In genomic region chr11:114795848-114796322, GRCm38 (mm10) we compare ENCODE assay signal across 9 mouse cellular contexts. TPM values are rescaled to one million over a fixed set of nuclear protein-coding genes. Genes with fewer than 3 reads are reported as not detected.
A peak's percentile ranks its signal among the peaks of the same experiment; 100 is the strongest.
DNase-seq lines count a peak whose midpoint lies in the region; ATAC-seq and TF ChIP-seq lines count a peak whose summit lies in the region.
"Had no signal": no experiment of that assay in that cellular context is flagged by ENCODE, and none has a peak within 500 bp of the region (broad histone marks: within the 10 kb centered on the region; RNA-seq: fewer than 3 reads in every experiment).

Gene Btbd17 (minus strand): TSS chr11:114795945.

- no peak for TF ChIP-seq CTCF in spleen, adult 2 months (IDR thresholded peaks at IDR 0.05; ENCODE audit: extremely low read depth, insufficient read depth, insufficient read length, insufficient replicate concordance)

- DNase-seq in spleen, adult 2 months (ENCODE audit: low read depth in 1 of 2, low spot score in 2 of 2): no peak
- no peak for DNase-seq in spleen, postnatal 10 days (ENCODE audit: low spot score in 2 of 2)
- peak; percentile 47 for DNase-seq in layer of hippocampus, adult 18-20 months (ENCODE audit: low spot score in 2 of 2)
- peak; percentile 97 for DNase-seq in midbrain, embryonic 11.5 days (ENCODE audit: low spot score, missing footprints)
- DNase-seq in adrenal gland, postnatal 4 days (ENCODE audit: low spot score in 2 of 2): no peak
- no peak for DNase-seq in adrenal gland, adult (ENCODE audit: inconsistent age in 2 of 2, low spot score in 1 of 2)

- H3K4me2 ChIP-seq in embryonic facial prominence, embryonic 13.5 days: peak within 1 kb of the TSS; percentile 73
- H3K4me2 ChIP-seq in midbrain, embryonic 11.5 days: peak within 1 kb of the TSS; percentile 84

- H3K4me3 ChIP-seq in spleen, adult 2 months (ENCODE audit: extremely low read depth, insufficient read depth, insufficient read length): peak within 1 kb of the TSS; percentile 51; the same call in 1 of the 2 replicates
- peak within 1 kb of the TSS; percentile 42 for H3K4me3 ChIP-seq in embryonic facial prominence, embryonic 13.5 days
- peak within 1 kb of the TSS; percentile 32 for H3K4me3 ChIP-seq in midbrain, embryonic 11.5 days (ENCODE audit: low read depth, low read length)

- 41% methylated on average over 4 of the region's 4 CpGs for WGBS in spleen, adult 2 months
- 8% methylated on average over 4 of the region's 4 CpGs for WGBS in embryonic facial prominence, embryonic 13.5 days
- WGBS in midbrain, embryonic 11.5 days: 0% methylated on average over 4 of the region's 4 CpGs

- H3K9me3 ChIP-seq in embryonic facial prominence, embryonic 13.5 days: no peaks in the 10 kb centered on the region
- no peaks in the 10 kb centered on the region for H3K9me3 ChIP-seq in midbrain, embryonic 11.5 days (ENCODE audit: control insufficient read depth, low read length)

- H3K4me1 ChIP-seq in spleen, adult 2 months (ENCODE audit: control insufficient read depth, insufficient read depth, insufficient read length): peaks cover 11% of the 10 kb centered on the region
- peaks cover 27% of the 10 kb centered on the region for H3K4me1 ChIP-seq in embryonic facial prominence, embryonic 13.5 days
- peaks cover 58% of the 10 kb centered on the region for H3K4me1 ChIP-seq in midbrain, embryonic 11.5 days (ENCODE audit: control insufficient read depth, insufficient read depth, low read length)

- no peak for ATAC-seq in embryonic facial prominence, embryonic 13.5 days (ENCODE audit: insufficient number of reproducible peaks, insufficient read depth, low FRiP score, low TSS enrichment, low read depth)
- ATAC-seq in midbrain, embryonic 11.5 days (ENCODE audit: low FRiP score): peak; percentile 92
- no peak for ATAC-seq in erythroblast, adult 5-6 weeks (replicated peaks; ENCODE audit: low FRiP score, poor library complexity, severe bottlenecking)

- peak within 1 kb of the TSS; percentile 47 for H3K9ac ChIP-seq in embryonic facial prominence, embryonic 13.5 days
- peak within 1 kb of the TSS; percentile 82 for H3K9ac ChIP-seq in midbrain, embryonic 11.5 days (ENCODE audit: low read length)

- H3K27me3 ChIP-seq in spleen, adult 2 months (ENCODE audit: control insufficient read depth, insufficient read depth, low read length): peaks cover 6% of the 10 kb centered on the region
- H3K27me3 ChIP-seq in embryonic facial prominence, embryonic 13.5 days: peaks cover 46% of the 10 kb centered on the region
- H3K27me3 ChIP-seq in midbrain, embryonic 11.5 days (ENCODE audit: control insufficient read depth, insufficient read depth, low read length): peaks cover 20% of the 10 kb centered on the region

- TF ChIP-seq POLR2A in spleen, adult 2 months (IDR thresholded peaks at IDR 0.05; ENCODE audit: low read depth, low read length): no peak

- no peak within 1 kb of the TSS for H3K27ac ChIP-seq in spleen, adult 2 months (ENCODE audit: insufficient read depth, low read length)
- no peak within 1 kb of the TSS for H3K27ac ChIP-seq in embryonic facial prominence, embryonic 13.5 days
- peak within 1 kb of the TSS; percentile 100 for H3K27ac ChIP-seq in midbrain, embryonic 11.5 days (ENCODE audit: low read depth, low read length)

- no peaks in the 10 kb centered on the region for H3K36me3 ChIP-seq in spleen, adult 2 months (ENCODE audit: control insufficient read depth, insufficient read depth, low read length)
- H3K36me3 ChIP-seq in embryonic facial prominence, embryonic 13.5 days: no peaks in the 10 kb centered on the region
- H3K36me3 ChIP-seq in midbrain, embryonic 11.5 days (ENCODE audit: control insufficient read depth, insufficient read depth, low read length): 0 out of 2 replicates have a peak, but pooled peaks cover 3% of the 10 kb centered on the region

RNA-seq across cellular contexts. Expression of gene Btbd17, which starts in this region (rescaled TPM):
- 0.14 and 0.18 TPM in 2 replicates for polyA plus RNA-seq in spleen, adult 2 months (2012; rRNA removed)
- polyA plus RNA-seq in embryonic facial prominence, embryonic 13.5 days (2015; fragmentation: Nextera tagmentation; extraction: Ambion mirVana): 1.1 and 1.6 TPM in 2 replicates
- total RNA-seq in layer of hippocampus, adult 18-20 months (2021): 10 to 100 TPM; 18.7 to 23.2 TPM
- 65.3 and 70.2 TPM in 2 replicates for polyA plus RNA-seq in midbrain, embryonic 11.5 days (2014; fragmentation: Nextera tagmentation; extraction: Ambion mirVana)
- total RNA-seq in adrenal gland, postnatal 4 days (2021): under 1 TPM; 0.50 to 0.59 TPM
- not detected in 2 replicates for total RNA-seq in erythroblast, adult 5-6 weeks (2015; ENCODE audit: low replicate concordance)
- total RNA-seq in erythroblast, adult 5-6 weeks (2017; ENCODE audit: low replicate concordance): not detected in 2 replicates
- total RNA-seq: common myeloid progenitor, adult 5-6 weeks had no signal

Comparison
In these comparisons a context has a peak if more than half of its experiments do, and no peak if none do; other contexts are left out.
1. RNA of gene Btbd17 (total RNA-seq): 18.7 to 23.2 TPM in layer of hippocampus, adult 18-20 months; 0.50 to 0.59 TPM in adrenal gland, postnatal 4 days and not detected in erythroblast, adult 5-6 weeks; every median in the first group is over 10 times any median in the second.
2. RNA of gene Btbd17 (polyA plus RNA-seq): 65.3 to 70.2 TPM in midbrain, embryonic 11.5 days; 1.1 to 1.6 TPM in embryonic facial prominence, embryonic 13.5 days and 0.14 to 0.18 TPM in spleen, adult 2 months; every median in the first group is over 10 times any median in the second.
3. DNase-seq: peak in layer of hippocampus, adult 18-20 months (2 of 2) and midbrain, embryonic 11.5 days (single experiment); none in spleen, adult 2 months (0 of 2), spleen, postnatal 10 days (0 of 2), adrenal gland, postnatal 4 days (0 of 2) and adrenal gland, adult (0 of 2).
4. Peak in every context shown above with its lines, with median percentiles within 50 percentile points of each other: H3K4me3 ChIP-seq.